Mouse (Mus musculus) heart, adult 2 months (tissue): ENCODE results near the gene Mtus2.

Experiments
- CTCF ChIP-seq: fragments of 200-600 bp; IDR thresholded peaks from 2 replicates; pipeline ENCODE4 v1.8.1; 2022; ENCODE audit warnings: antibody characterized with exemption, mild to moderate bottlenecking, moderate library complexity
- POLR2A ChIP-seq: fragments of 200-500 bp; IDR thresholded peaks from 2 replicates; pipeline ENCODE4 v1.6.1; 2011; ENCODE audit warnings: mild to moderate bottlenecking, low read depth, low read length, control low read depth; ENCODE audit not compliant: insufficient read depth

DNA sequence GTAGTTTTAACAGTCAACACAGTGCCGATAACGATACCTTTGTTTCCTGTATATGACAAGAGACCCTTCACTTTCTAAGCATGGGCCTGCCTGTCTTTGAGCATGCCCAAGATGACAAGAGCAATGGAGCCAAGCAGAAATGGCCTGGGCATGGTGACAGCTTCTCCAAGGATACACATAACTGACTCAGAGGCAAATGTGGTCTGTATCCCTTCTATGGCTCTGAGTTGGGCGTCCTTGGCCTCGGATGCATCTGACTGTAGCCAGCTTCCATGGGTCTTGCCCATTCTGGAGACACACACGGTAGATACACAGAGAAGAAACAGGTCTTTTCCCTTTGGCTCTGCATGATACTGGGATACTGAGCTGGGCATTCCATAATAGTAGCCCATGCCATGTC is 357.8 kb downstream of the Mtus2 start:
- no peak for TF ChIP-seq POLR2A
- no peak for TF ChIP-seq CTCF
